Mouse (Mus musculus) R1 (cell line): ENCODE measurements around the gene Haus2.
"Not testable (repeated sequence)": the region's sequence is repeated elsewhere in the genome, so short reads cannot be mapped to it uniquely, and the experiment has no call there.

Experiments
- DNase-seq: peaks from one replicate; pipeline ENCODE4 v3.0.0-alpha.2; 2018; ENCODE audit warnings: low read depth, low spot score

Haus2 gene

GRCm38 (mm10) chr2:120608830-120609723 lies at the start of gene Haus2, which contains the start of gene Lrrc57:
Gene Haus2, plus strand, starts transcription at chr2:120609383.
Gene Lrrc57, minus strand, starts transcription at chr2:120609520.
- DNase-seq = peak; percentile 94

- no peak for DNase-seq
Measured at GRCm38 (mm10) chr2:120561524-120561923, 47.7 kb upstream of the Haus2 start.

GRCm38 (mm10) chr2:120562859-120563234 lies 46.3 kb upstream of the Haus2 start:
- DNase-seq = no peak

GRCm38 (mm10) chr2:120563235-120563990 lies 45.8 kb upstream of the Haus2 start, which contains the start of gene Zfp106:
Gene Zfp106, minus strand, starts transcription at chr2:120563843.
- peak; percentile 94 for DNase-seq

GRCm38 (mm10) chr2:120564548-120565188 lies 44.5 kb upstream of the Haus2 start:
- DNase-seq = not testable (repeated sequence)

GRCm38 (mm10) chr2:120565363-120565762 lies 43.8 kb upstream of the Haus2 start:
- DNase-seq = no peak

GRCm38 (mm10) chr2:120566886-120567797 lies 42.0 kb upstream of the Haus2 start, which contains the start of gene Snap23:
Gene Snap23, plus strand, starts transcription at chr2:120567671.
- peak; percentile 96 for DNase-seq

GRCm38 (mm10) chr2:120567798-120568320 lies 41.3 kb upstream of the Haus2 start:
- DNase-seq = no peak

- DNase-seq = peak; percentile 36
Measured at GRCm38 (mm10) chr2:120571081-120571480, 38.1 kb upstream of the Haus2 start.

- not testable (repeated sequence) for DNase-seq
Measured at GRCm38 (mm10) chr2:120572161-120572560, 37.0 kb upstream of the Haus2 start.

- DNase-seq = no peak
Measured at GRCm38 (mm10) chr2:120575121-120575520, 34.1 kb upstream of the Haus2 start.

GRCm38 (mm10) chr2:120575978-120576377 lies 33.2 kb upstream of the Haus2 start:
- no peak for DNase-seq

GRCm38 (mm10) chr2:120577799-120578198 lies 31.4 kb upstream of the Haus2 start:
- DNase-seq = peak; percentile 66

GRCm38 (mm10) chr2:120578286-120578685 lies 30.9 kb upstream of the Haus2 start:
- peak; percentile 86 for DNase-seq

- no peak for DNase-seq
Measured at GRCm38 (mm10) chr2:120589759-120590158, 19.4 kb upstream of the Haus2 start.

- DNase-seq = peak; percentile 21
Measured at GRCm38 (mm10) chr2:120592227-120592626, 17.0 kb upstream of the Haus2 start.

- DNase-seq = no peak
Measured at GRCm38 (mm10) chr2:120597734-120598133, 11.4 kb upstream of the Haus2 start.

- no peak for DNase-seq
Measured at GRCm38 (mm10) chr2:120599506-120599905, 9.7 kb upstream of the Haus2 start.

GRCm38 (mm10) chr2:120606021-120606690 lies 3.0 kb upstream of the Haus2 start:
- DNase-seq = peak; percentile 43
